Mouse (Mus musculus) hindbrain, embryonic 12.5 days (tissue): ENCODE measurements around the gene Tcf7l1. TPM values are rescaled to one million over a fixed set of nuclear protein-coding genes. Genes with fewer than 3 reads are reported as not detected.

ENCODE experiments used
- ATAC-seq: fragments of 200-750 bp; cut with Nextera tagmentation; 2 replicates; pipeline ENCODE4 v1.8.0; 2017; ENCODE audit warnings: moderate TSS enrichment; ENCODE audit not compliant: low FRiP score
- H3K27ac ChIP-seq: fragments of 300-500 bp; sonication (generic); 2 replicates; pipeline ENCODE4 v1.5.1; 2016; ENCODE audit warnings: mild to moderate bottlenecking
- H3K27me3 ChIP-seq: fragments of 300-500 bp; sonication (generic); 2 replicates; pipeline ENCODE4 v1.6.1; 2016; ENCODE audit warnings: mild to moderate bottlenecking
- H3K36me3 ChIP-seq: fragments of 300-500 bp; sonication (generic); 2 replicates; pipeline ENCODE4 v1.6.1; 2016; ENCODE audit warnings: mild to moderate bottlenecking
- H3K4me1 ChIP-seq: fragments of 300-500 bp; sonication (generic); 2 replicates; pipeline ENCODE4 v1.6.1; 2016
- H3K4me2 ChIP-seq: fragments of 300-500 bp; sonication (generic); replicated peaks from 2 replicates; pipeline ENCODE4 v1.6.1; 2016; ENCODE audit warnings: mild to moderate bottlenecking
- H3K4me3 ChIP-seq: fragments of 300-500 bp; sonication (generic); 2 replicates; pipeline ENCODE4 v1.5.1; 2016; ENCODE audit warnings: mild to moderate bottlenecking
- H3K9ac ChIP-seq: fragments of 300-500 bp; sonication (generic); 2 replicates; pipeline ENCODE4 v1.6.1; 2016; ENCODE audit warnings: mild to moderate bottlenecking, moderate library complexity
- H3K9me3 ChIP-seq: fragments of 300-500 bp; sonication (generic); replicated peaks from 2 replicates; pipeline ENCODE4 v1.6.1; 2016; ENCODE audit warnings: mild to moderate bottlenecking
- WGBS: fragments of 180-500 bp; shearing (Covaris S2); methylation state at CpG from one replicate; pipeline ENCODE4 v1.1.7; 2016; 5-methylcytosine and 5-hydroxymethylcytosine counted together
- polyA plus RNA-seq: library from polyadenylated mRNA; unstranded; fragments of >200 nt; fragmentation: Nextera tagmentation; extraction: Ambion mirVana; gene quantifications from 2 replicates; pipeline ENCODE4 v1.2.1, GENCODE M21; 2016

The Tcf7l1 gene
- polyA plus RNA-seq, 1 experiment from 2014 or later = 24.7 TPM

DNA sequence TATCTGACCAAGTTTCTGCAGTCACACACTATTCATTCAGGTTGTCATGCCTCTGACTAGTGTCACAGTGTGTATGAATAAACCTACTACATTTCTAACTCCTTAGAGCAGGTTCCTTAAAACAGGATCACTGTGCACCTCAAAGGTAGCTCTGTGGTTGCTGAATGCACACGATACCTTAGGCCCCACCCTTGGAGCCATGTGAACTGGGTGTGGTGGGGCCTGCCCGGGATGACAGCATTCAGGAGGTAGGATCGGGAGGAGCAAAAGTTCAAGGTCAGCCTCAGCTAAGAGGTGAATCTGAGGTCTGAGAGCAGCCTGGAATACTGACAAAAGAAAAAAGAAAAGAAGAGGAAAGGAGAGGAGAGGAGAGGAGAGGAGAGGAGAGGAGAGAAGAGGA is 19.3 kb upstream of the Tcf7l1 start:
- H3K4me3 ChIP-seq = no peak overlapping the region
- no peak overlapping the region for H3K4me2 ChIP-seq
- no peaks in the 10 kb centered on the region for H3K36me3 ChIP-seq
- H3K27ac ChIP-seq = no peak overlapping the region
- no peak overlapping the region for H3K9ac ChIP-seq
- H3K9me3 ChIP-seq = no peaks in the 10 kb centered on the region
- no peak for ATAC-seq
- H3K27me3 ChIP-seq = no peaks in the 10 kb centered on the region
- H3K4me1 ChIP-seq = no peaks in the 10 kb centered on the region
- 64% methylated on average over 3 of the region's 3 CpGs for WGBS

DNA sequence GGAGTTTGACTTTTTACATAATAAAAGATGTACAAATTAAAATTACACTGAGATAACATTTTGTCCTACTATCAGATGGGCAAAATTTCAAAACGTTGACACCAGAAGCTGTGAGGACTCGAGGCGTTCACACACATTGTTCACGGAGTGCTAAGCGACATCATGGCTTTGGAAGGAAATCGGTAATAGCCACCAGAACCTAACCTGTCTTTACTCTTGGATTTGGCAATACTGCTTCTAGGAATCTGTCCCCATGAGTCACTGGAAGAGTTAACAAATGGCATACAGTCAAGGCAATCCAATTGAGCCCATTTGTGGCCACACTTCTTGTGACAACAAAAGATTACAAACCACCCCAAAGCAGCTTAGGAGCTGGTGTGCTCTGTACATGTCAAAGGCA is 14.6 kb upstream of the Tcf7l1 start:
- 86% methylated on average over 6 of the region's 6 CpGs for WGBS
- ATAC-seq = no peak

DNA sequence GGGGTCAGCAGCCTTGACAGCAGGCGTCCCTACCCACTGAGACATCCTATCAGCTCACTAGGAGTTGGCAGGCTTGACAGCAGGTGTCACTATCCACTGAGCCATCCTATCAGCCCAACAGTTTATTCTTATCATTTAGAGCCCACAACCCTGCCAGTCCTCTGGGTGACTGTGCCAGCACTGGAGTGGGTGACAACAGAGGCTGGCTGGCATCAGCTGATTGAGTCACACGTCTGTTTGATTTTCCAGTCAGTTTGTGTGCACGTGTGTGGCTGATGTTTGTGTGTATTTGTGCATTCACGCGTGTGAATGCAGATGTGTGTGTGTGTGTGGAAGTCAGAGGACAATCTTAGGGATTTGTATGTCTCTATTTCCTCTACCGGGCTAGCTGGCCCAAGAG is 13.1 kb upstream of the Tcf7l1 start:
- no peak for ATAC-seq
- Histone ChIP-seq H3K9ac (no peak overlapping the region), H3K27ac (no peak overlapping the region), H3K36me3 (no peaks in the 10 kb centered on the region), H3K9me3 (no peaks in the 10 kb centered on the region; the same call in 1 of the 2 replicates), H3K27me3 (no peaks in the 10 kb centered on the region), H3K4me1 (no peaks in the 10 kb centered on the region), H3K4me3 (no peak overlapping the region), H3K4me2 (no peak overlapping the region)
- WGBS = 88% methylated on average over 6 of the region's 6 CpGs

More for the DNA sequence above, 14.6 kb upstream of the Tcf7l1 start:
- H3K4me2 ChIP-seq = no peak overlapping the region
- no peaks in the 10 kb centered on the region for H3K27me3 ChIP-seq
- no peaks in the 10 kb centered on the region for H3K4me1 ChIP-seq
- H3K4me3 ChIP-seq = no peak overlapping the region
- H3K27ac ChIP-seq = no peak overlapping the region
- no peaks in the 10 kb centered on the region for H3K36me3 ChIP-seq
- H3K9me3 ChIP-seq = no peaks in the 10 kb centered on the region
- H3K9ac ChIP-seq = no peak overlapping the region

DNA sequence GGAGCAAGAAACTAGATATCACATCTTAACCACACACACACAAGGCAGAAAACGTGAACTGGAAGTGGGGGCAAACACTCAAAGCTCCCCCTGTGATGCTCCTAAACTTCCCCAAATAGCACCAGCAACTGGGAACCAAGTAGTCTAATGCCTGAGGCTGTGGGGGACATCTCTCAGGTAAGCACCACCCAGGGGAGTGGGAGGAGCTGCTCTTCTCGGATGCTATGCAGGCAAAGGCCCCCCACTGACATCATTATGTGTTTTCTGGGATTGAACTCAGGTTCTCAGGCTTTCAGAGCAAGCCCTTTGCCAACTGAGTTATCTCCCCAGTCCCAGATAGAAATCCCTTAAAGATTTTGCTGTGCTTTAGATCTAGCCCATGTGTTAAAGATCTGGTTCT is 11.6 kb upstream of the Tcf7l1 start:
- no peak overlapping the region for H3K4me3 ChIP-seq
- no peak overlapping the region for H3K27ac ChIP-seq
- H3K4me2 ChIP-seq = no peak overlapping the region
- H3K4me1 ChIP-seq = no peaks in the 10 kb centered on the region
- H3K36me3 ChIP-seq = no peaks in the 10 kb centered on the region
- ATAC-seq = no peak
- 48% methylated on average over 2 of the region's 2 CpGs for WGBS
- no peaks in the 10 kb centered on the region; the same call in 1 of the 2 replicates for H3K9me3 ChIP-seq
- H3K9ac ChIP-seq = no peak overlapping the region
- no peaks in the 10 kb centered on the region for H3K27me3 ChIP-seq

DNA sequence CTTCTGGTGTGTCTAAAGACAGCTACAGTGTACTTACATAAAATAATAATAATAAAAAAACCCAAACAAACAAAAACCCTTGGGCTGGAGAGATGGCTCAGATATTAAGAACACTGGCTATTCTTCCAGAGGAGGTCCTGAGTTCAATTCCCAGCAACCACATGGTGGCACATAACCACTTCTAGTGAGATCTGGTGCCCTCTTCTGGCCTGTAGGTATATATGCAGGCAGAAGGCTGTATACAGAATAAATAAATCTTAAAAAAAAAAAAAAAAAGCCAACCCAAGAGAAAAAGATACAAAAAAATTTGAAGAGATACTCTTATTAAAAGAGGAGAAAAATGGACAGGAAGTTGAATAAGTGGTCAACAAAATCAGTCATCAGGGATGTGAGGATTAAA is 8.7 kb upstream of the Tcf7l1 start:
- 0 out of 2 replicates have a peak, but pooled peaks cover 4% of the 10 kb centered on the region for H3K4me1 ChIP-seq
- no peak overlapping the region for H3K9ac ChIP-seq
- H3K27ac ChIP-seq = no peak overlapping the region
- H3K4me3 ChIP-seq = no peak overlapping the region
- H3K9me3 ChIP-seq = no peaks in the 10 kb centered on the region; the same call in 1 of the 2 replicates
- H3K36me3 ChIP-seq = no peaks in the 10 kb centered on the region
- no peak overlapping the region for H3K4me2 ChIP-seq
- H3K27me3 ChIP-seq = no peaks in the 10 kb centered on the region
- ATAC-seq = no peak

DNA sequence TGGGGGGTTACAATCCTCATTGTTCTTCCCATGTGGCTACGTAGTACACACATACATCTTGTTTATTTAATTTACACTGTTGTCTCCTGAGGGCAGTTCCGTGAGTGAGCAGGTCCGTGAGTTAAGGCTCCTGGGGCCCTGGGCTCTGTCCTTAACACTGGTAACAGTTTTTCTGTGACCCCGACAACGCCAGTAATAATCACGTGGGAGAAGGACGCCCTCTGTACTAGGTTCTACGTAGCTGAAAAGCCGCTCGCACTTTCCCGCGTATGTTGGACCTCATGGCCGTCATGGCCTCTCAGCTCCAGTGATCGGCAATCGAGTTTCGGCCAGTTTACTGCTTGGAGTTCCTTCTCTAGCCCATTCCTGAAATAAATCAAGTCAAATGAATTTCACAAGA is 6.4 kb upstream of the Tcf7l1 start:
- H3K4me1 ChIP-seq = 0 out of 2 replicates have a peak, but pooled peaks cover 4% of the 10 kb centered on the region
- H3K9me3 ChIP-seq = no peaks in the 10 kb centered on the region; the same call in 1 of the 2 replicates
- no peak overlapping the region for H3K27ac ChIP-seq
- ATAC-seq = no peak
- H3K27me3 ChIP-seq = peaks cover 5% of the 10 kb centered on the region; the same call in 1 of the 2 replicates
- no peaks in the 10 kb centered on the region for H3K36me3 ChIP-seq
- H3K4me3 ChIP-seq = no peak overlapping the region
- WGBS = 42% methylated on average over 16 of the region's 16 CpGs
- peak overlapping the region; percentile 17; the same call in 1 of the 2 replicates for H3K4me2 ChIP-seq
- no peak overlapping the region for H3K9ac ChIP-seq

DNA sequence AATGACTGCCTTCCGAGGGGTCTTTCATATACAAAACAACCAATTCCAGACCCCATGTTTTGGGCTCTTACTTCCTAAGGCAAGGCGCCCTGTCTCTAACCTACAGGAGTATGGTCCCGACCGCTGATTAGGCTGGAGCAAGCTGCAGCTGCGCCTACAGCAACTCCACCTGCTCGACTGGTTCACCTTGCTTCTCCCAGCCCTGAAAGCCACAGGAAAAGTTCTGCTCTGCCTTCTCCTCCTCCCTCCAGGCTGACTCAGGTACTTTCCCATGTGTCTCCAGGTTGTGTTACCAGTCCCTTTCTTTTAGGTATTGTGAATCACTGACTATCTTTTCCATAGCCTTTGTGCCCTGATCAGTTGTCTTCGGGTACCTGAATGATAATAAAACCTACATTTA is 5.8 kb upstream of the Tcf7l1 start:
- Histone ChIP-seq H3K4me1 (0 out of 2 replicates have a peak, but pooled peaks cover 4% of the 10 kb centered on the region), H3K36me3 (no peaks in the 10 kb centered on the region), H3K4me3 (no peak overlapping the region), H3K9me3 (no peaks in the 10 kb centered on the region; the same call in 1 of the 2 replicates), H3K27ac (no peak overlapping the region), H3K4me2 (no peak overlapping the region), H3K27me3 (peaks cover 11% of the 10 kb centered on the region; the same call in 1 of the 2 replicates), H3K9ac (no peak overlapping the region)
- 40% methylated on average over 7 of the region's 7 CpGs for WGBS
- no peak for ATAC-seq

DNA sequence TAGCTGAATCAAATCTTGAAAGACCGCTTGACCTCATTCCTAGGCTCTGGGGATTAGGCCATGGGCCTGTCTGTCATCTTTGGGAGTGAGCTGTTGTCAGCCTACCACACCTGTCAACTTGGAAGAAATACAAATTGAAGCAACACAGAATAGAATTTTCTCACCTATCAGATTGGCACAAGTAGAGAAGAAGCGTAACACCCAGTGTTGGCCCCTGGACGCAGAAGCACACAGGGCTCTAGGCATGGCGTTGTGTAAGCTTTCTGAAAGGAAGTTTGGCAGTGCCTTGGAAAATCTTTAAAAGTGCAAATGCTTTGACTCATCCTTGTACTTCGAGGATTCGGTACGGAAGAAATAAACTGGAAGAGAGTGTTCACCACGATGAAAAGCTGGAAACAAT is 3.6 kb upstream of the Tcf7l1 start:
- WGBS = 95% methylated on average over 8 of the region's 8 CpGs
- no peak overlapping the region for H3K4me3 ChIP-seq
- H3K9ac ChIP-seq = no peak overlapping the region

DNA sequence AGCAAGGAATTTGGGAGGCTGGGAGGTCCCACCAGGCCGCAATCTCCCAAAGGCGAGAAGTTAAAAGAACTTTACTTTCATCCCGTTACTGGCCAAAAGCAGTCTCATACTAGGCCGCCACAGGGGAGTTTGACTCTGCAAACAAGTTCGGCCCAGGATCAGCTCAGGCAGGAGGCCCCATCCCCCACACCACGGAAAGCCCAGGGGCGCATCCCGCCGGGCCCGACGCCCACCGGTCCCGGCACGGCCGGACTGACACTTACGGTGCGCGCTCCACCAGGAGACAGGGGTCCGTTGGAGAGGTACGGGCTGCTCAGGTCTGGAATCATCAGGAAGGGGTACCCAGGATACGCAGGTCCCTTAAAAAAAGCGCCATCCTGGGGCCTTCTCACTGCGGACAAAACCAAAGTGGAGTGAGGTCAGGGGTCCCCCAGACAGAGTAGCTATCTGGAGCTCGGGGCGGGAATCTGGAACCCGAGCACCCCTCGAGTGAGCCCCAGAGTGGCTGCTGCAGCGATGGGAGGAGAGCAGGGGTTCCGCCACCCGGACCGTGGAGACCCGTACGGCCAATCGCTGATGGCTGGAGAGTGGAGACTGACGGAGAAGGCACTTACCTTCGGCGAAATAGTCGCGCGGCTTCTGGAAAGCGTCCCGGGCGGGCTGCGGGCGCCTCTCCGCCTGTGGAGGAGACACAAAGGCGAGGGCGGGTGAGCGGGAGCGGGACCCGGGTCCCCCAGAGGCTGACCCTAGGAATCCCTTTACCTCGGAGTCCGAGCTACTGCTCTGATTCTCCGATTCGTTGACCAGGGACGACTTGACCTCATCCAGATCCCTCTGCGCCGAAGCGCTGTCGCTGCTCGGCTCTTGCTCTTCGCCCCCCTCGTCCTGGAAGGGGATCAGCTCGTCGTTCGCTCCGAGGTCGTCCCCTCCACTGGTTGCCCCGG is 834 bp downstream of the Tcf7l1 start:
- H3K27ac ChIP-seq = peak overlapping the region; percentile 81
- H3K27me3 ChIP-seq = peaks cover 21% of the 10 kb centered on the region
- H3K4me1 ChIP-seq = peaks cover 20% of the 10 kb centered on the region
- H3K4me3 ChIP-seq = peak overlapping the region; percentile 69
- WGBS = under 1% methylated on average over 68 of the region's 69 CpGs
- ATAC-seq = peak; percentile 41
- no peaks in the 10 kb centered on the region for H3K9me3 ChIP-seq
- H3K9ac ChIP-seq = peak overlapping the region; percentile 72
- H3K4me2 ChIP-seq = peak overlapping the region; percentile 97
- H3K36me3 ChIP-seq = no peaks in the 10 kb centered on the region

More for the DNA sequence above, 3.6 kb upstream of the Tcf7l1 start:
- no peak overlapping the region for H3K4me2 ChIP-seq
- ATAC-seq = no peak
- no peaks in the 10 kb centered on the region; the same call in 1 of the 2 replicates for H3K9me3 ChIP-seq
- H3K4me1 ChIP-seq = peaks cover 12% of the 10 kb centered on the region; the same call in 1 of the 2 replicates
- no peaks in the 10 kb centered on the region for H3K36me3 ChIP-seq
- H3K27ac ChIP-seq = no peak overlapping the region
- H3K27me3 ChIP-seq = peaks cover 16% of the 10 kb centered on the region

DNA sequence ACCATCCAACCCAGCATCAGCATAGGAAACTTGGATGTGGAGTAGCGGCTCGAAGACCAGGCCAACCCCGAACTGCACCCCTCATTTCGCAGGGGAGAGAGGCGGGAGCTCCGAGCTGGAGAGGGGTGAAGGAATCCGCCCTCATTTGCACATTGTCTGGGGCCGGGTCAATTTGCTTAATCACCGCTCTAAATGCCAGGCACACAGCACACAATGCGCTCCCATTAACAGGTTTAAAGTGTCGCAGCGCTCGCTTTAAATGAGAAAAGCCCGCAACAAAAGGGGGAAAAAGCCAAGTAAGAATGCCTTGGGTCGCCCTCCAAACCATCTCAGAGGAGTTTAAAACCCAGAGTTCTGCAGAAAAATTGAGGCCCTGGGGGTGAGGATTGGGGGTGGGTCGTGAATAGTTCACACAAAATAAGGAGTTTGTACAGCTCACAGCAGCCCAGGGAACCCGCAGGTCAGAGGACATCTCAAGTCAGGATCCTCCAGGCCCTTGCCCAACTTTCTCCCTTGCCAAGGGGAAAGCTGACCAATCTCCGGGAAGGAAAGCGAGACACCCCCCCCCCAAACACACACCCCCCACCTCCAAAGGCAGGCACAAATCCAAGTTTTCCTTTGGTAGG is 1.6 kb downstream of the Tcf7l1 start:
- no peak overlapping the region for H3K27ac ChIP-seq
- ATAC-seq = no peak
- no peaks in the 10 kb centered on the region for H3K36me3 ChIP-seq
- H3K9ac ChIP-seq = peak overlapping the region; percentile 72
- WGBS = under 1% methylated on average over 19 of the region's 19 CpGs
- H3K27me3 ChIP-seq = peaks cover 21% of the 10 kb centered on the region
- peak overlapping the region; percentile 97 for H3K4me2 ChIP-seq
- peaks cover 20% of the 10 kb centered on the region for H3K4me1 ChIP-seq
- H3K4me3 ChIP-seq = peak overlapping the region; percentile 69
- H3K9me3 ChIP-seq = no peaks in the 10 kb centered on the region

DNA sequence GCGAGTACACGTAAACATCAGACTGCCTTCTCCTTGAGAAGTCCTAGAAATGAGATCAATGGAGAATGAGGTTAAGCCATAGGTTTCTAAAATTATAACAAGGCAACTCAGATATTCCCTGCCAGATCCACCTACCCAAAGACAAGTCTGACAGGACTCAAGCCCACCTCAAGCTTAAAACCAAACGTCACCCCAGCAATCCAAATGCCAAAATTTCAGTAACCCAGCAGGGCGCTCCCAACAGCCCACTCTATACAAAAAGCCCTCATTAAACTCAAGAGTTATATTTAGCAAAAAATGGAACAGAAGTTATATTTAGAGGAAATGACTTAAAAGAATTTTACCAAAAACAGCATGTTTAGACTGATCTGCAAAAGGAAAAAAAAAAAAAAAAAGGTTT is 5.3 kb downstream of the Tcf7l1 start:
- H3K9ac ChIP-seq = no peak overlapping the region
- no peak overlapping the region for H3K27ac ChIP-seq
- peaks cover 10% of the 10 kb centered on the region for H3K27me3 ChIP-seq
- H3K9me3 ChIP-seq = 0 out of 2 replicates have a peak, but pooled peaks cover 3% of the 10 kb centered on the region
- peaks cover 11% of the 10 kb centered on the region for H3K36me3 ChIP-seq
- H3K4me1 ChIP-seq = peaks cover 20% of the 10 kb centered on the region
- no peak for ATAC-seq
- H3K4me2 ChIP-seq = no peak overlapping the region
- H3K4me3 ChIP-seq = no peak overlapping the region
- 95% methylated on average over 4 of the region's 4 CpGs for WGBS
